Mouse (Mus musculus): ENCODE results near the gene Hepacam2. TPM values are rescaled to one million over a fixed set of nuclear protein-coding genes. Genes with fewer than 3 reads are reported as not detected.

Hepacam2 gene
- not detected in 2 replicates for polyA plus RNA-seq (2012)

- no peak for TF ChIP-seq GATA1 (IDR thresholded peaks at IDR 0.05; ENCODE audit: low read length)
These were observed at the start of gene Hepacam2, which contains the start of gene Vps50 for GRCm38 (mm10) chr6:3498162-3498848. Hepacam2 (minus strand) TSS chr6:3498298. Vps50 (plus strand) TSS chr6:3498382.

GRCm38 (mm10) chr6:3544970-3545369, 46.9 kb upstream of the Hepacam2 start:
- TF ChIP-seq GATA1 (IDR thresholded peaks at IDR 0.05; ENCODE audit: low read length): no peak

- no peak for TF ChIP-seq GATA1 (IDR thresholded peaks at IDR 0.05; ENCODE audit: low read length)
These were observed 45.8 kb upstream of the Hepacam2 start for GRCm38 (mm10) chr6:3543862-3544261.

- no peak for TF ChIP-seq GATA1 (IDR thresholded peaks at IDR 0.05; ENCODE audit: low read length)
These were observed 41.4 kb upstream of the Hepacam2 start for GRCm38 (mm10) chr6:3539470-3539869.

GRCm38 (mm10) chr6:3536048-3536447, 38.0 kb upstream of the Hepacam2 start:
- no peak for TF ChIP-seq GATA1 (IDR thresholded peaks at IDR 0.05; ENCODE audit: low read length)

- no peak for TF ChIP-seq GATA1 (IDR thresholded peaks at IDR 0.05; ENCODE audit: low read length)
These were observed 33.3 kb upstream of the Hepacam2 start for GRCm38 (mm10) chr6:3531445-3531844.

- TF ChIP-seq GATA1 (IDR thresholded peaks at IDR 0.05; ENCODE audit: low read length): no peak
These were observed 30.1 kb upstream of the Hepacam2 start for GRCm38 (mm10) chr6:3528198-3528597.

GRCm38 (mm10) chr6:3512611-3513010, 14.5 kb upstream of the Hepacam2 start:
- no peak for TF ChIP-seq GATA1 (IDR thresholded peaks at IDR 0.05; ENCODE audit: low read length)

GRCm38 (mm10) chr6:3511612-3512011, 13.5 kb upstream of the Hepacam2 start:
- no peak for TF ChIP-seq GATA1 (IDR thresholded peaks at IDR 0.05; ENCODE audit: low read length)

- no peak for TF ChIP-seq GATA1 (IDR thresholded peaks at IDR 0.05; ENCODE audit: low read length)
These were observed 13.0 kb upstream of the Hepacam2 start for GRCm38 (mm10) chr6:3511116-3511515.

- no peak for TF ChIP-seq GATA1 (IDR thresholded peaks at IDR 0.05; ENCODE audit: low read length)
These were observed 11.7 kb upstream of the Hepacam2 start for GRCm38 (mm10) chr6:3509782-3510181.

GRCm38 (mm10) chr6:3507078-3507477, 9.0 kb upstream of the Hepacam2 start:
- TF ChIP-seq GATA1 (IDR thresholded peaks at IDR 0.05; ENCODE audit: low read length): no peak

GRCm38 (mm10) chr6:3505289-3505688, 7.2 kb upstream of the Hepacam2 start:
- no peak for TF ChIP-seq GATA1 (IDR thresholded peaks at IDR 0.05; ENCODE audit: low read length)

GRCm38 (mm10) chr6:3500286-3500685, 2.2 kb upstream of the Hepacam2 start:
- no peak for TF ChIP-seq GATA1 (IDR thresholded peaks at IDR 0.05; ENCODE audit: low read length)

GRCm38 (mm10) chr6:3496210-3496609, 1.9 kb downstream of the Hepacam2 start:
- TF ChIP-seq GATA1 (IDR thresholded peaks at IDR 0.05; ENCODE audit: low read length): no peak

GRCm38 (mm10) chr6:3494285-3494684, 3.8 kb downstream of the Hepacam2 start:
- no peak for TF ChIP-seq GATA1 (IDR thresholded peaks at IDR 0.05; ENCODE audit: low read length)

GRCm38 (mm10) chr6:3487355-3487754, 10.7 kb downstream of the Hepacam2 start:
- no peak for TF ChIP-seq GATA1 (IDR thresholded peaks at IDR 0.05; ENCODE audit: low read length)
